Mouse (Mus musculus): ENCODE results near the gene Loxl1. TPM values are rescaled to one million over a fixed set of nuclear protein-coding genes. Genes with fewer than 3 reads are reported as not detected.
A peak's percentile ranks its signal among the peaks of the same experiment; 100 is the strongest.

Loxl1 gene
- polyA plus RNA-seq, 1 experiment from 2014 or later: 30.1 TPM

DNA sequence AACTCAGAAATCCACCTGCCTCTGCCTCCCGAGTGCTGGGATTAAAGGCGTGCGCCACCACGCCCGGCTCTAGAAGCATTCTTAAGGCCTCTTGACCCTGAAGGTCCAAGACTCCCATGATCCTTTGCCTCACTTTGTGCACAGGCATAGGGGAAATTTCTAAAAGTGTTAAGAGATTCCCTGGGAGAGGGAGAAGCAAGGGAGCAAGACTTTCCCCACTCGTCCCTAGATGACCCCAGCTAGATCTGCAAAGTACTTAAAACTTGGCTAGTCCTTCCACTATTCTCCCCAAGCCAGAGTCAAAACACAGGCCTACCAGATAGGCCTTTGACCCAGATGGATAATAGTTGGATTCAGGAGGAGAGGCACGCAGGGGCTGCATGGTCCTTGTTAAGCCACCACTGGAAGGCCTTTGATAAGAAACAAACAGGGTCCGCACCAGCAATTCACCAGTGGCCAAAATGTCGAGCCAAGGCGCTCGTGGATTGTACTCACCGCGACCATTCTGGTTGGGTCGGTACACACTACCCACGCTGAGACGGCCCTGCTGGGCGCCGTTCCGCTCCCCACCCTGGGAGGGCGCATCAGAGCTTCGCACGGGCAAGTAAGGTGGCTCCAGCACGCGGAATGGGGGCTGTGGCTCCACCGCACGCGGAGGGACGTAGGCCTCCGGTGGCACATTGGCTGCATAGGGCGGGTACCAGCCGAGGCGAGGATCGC, 1.6 kb downstream of the Loxl1 start:
- Histone ChIP-seq H3K4me3 (replicated peaks) (peak overlapping the region; percentile 62), H3K4me1 (replicated peaks) (peaks cover 91% of the 10 kb centered on the region), H3K9me3 (no peaks in the 10 kb centered on the region), H3K36me3 (peaks cover 6% of the 10 kb centered on the region; the same call in 1 of the 2 replicates), H3K27me3 (peaks cover 21% of the 10 kb centered on the region), H3K9ac (replicated peaks) (peak overlapping the region; percentile 75), H3K4me2 (peak overlapping the region; percentile 86), H3K27ac (peak overlapping the region; percentile 93; the same call in 1 of the 2 replicates)
- no peak for ATAC-seq (ENCODE audit: insufficient number of reproducible peaks, insufficient read depth, low FRiP score, low TSS enrichment, low read depth)
- 51% methylated on average over 33 of the region's 33 CpGs for WGBS

DNA sequence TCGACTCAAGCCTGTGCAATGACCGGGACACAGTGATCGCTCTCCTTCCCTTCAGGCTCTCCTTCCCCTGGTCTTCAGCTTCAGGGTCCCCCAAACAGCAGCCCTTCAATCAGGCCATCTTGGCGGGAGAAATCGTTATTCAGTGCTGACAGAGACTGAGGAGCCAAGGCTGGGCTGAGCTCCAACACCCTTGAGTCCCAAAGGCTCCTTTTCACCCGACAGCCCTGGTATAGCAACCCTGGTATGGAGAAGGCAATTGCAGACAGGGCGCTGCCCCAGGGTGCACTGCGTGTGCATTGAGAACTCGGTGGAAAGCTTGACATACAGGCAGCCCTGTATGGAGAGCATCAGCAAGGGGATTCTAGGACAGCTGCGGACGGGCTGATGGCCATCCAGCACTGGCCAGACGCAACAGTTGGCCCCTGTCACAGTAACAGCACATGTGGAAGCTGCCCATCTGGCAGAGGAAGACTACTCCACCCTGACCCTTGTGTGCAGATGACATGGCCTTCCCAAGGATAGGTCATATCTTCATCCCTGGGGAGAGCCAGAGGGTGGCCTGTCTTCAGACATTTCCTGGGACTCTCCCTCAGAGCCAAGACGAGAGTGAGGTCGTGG, 2.8 kb downstream of the Loxl1 start:
- peak overlapping the region; percentile 15; the same call in 1 of the 2 replicates for H3K4me3 ChIP-seq (replicated peaks)
- no peak for ATAC-seq (ENCODE audit: insufficient number of reproducible peaks, insufficient read depth, low FRiP score, low TSS enrichment, low read depth)
- peaks cover 6% of the 10 kb centered on the region; the same call in 1 of the 2 replicates for H3K36me3 ChIP-seq
- H3K27ac ChIP-seq: no peak overlapping the region
- WGBS: 82% methylated on average over 14 of the region's 14 CpGs
- H3K27me3 ChIP-seq: peaks cover 21% of the 10 kb centered on the region
- no peak overlapping the region for H3K9ac ChIP-seq (replicated peaks)
- peak overlapping the region; percentile 42 for H3K4me2 ChIP-seq
- H3K9me3 ChIP-seq: no peaks in the 10 kb centered on the region
- H3K4me1 ChIP-seq (replicated peaks): peaks cover 91% of the 10 kb centered on the region

DNA sequence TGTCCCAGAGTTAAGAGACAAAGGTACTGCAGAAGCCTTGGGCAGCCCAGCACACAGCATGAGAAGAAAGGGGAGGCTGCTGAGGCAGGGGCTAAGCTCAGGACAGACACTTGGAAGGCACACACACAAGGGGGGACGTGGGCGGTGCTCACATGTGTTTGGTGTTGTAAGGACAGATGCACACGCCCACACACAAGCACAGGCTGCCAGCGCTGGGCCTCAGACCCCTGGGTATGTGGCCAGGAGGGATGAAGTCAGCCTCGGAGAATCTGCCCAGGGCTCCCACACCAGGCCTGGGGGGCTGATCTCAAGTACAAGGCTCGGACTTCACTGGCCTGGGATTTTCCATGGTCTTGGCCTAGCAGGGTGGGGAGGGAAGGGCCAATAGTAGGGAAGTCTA, 4.6 kb downstream of the Loxl1 start:
- peaks cover 6% of the 10 kb centered on the region; the same call in 1 of the 2 replicates for H3K36me3 ChIP-seq
- H3K9ac ChIP-seq (replicated peaks): peak overlapping the region; percentile 46; the same call in 1 of the 2 replicates
- H3K4me2 ChIP-seq: peak overlapping the region; percentile 9
- no peak overlapping the region for H3K4me3 ChIP-seq (replicated peaks)
- H3K4me1 ChIP-seq (replicated peaks): peaks cover 91% of the 10 kb centered on the region
- 0 out of 2 replicates have a peak overlapping the region, but pooled peaks have one; percentile 41 for H3K27ac ChIP-seq
- no peak for ATAC-seq (ENCODE audit: insufficient number of reproducible peaks, insufficient read depth, low FRiP score, low TSS enrichment, low read depth)
- no peaks in the 10 kb centered on the region for H3K9me3 ChIP-seq
- 41% methylated on average over 6 of the region's 6 CpGs for WGBS
- H3K27me3 ChIP-seq: peaks cover 21% of the 10 kb centered on the region

DNA sequence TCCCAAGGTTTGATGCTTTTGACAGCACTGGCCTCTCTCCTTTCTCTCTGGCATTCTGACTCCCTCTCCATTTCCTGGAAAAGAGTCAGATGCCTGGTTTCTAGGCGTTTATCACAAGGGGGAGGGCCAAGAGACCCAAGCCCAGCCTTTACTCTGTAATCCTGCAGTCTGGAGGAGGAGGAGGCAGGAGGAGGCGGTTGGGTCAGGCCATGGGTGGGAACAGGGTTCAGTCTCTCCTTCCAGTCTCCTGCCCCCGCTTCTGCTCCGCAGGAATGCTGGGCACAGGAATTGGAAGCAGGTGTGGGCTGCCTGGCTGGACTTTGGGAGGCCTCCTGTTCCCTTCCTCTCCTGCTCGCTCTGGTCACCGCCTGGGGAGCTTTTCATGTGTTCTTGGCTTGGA, 7.3 kb downstream of the Loxl1 start:
- Histone ChIP-seq H3K36me3 (peaks cover 6% of the 10 kb centered on the region; the same call in 1 of the 2 replicates), H3K27me3 (peaks cover 5% of the 10 kb centered on the region), H3K9ac (replicated peaks) (no peak overlapping the region), H3K4me3 (replicated peaks) (no peak overlapping the region), H3K4me1 (replicated peaks) (peaks cover 76% of the 10 kb centered on the region), H3K27ac (peak overlapping the region; percentile 83), H3K4me2 (0 out of 2 replicates have a peak overlapping the region, but pooled peaks have one; percentile 15), H3K9me3 (no peaks in the 10 kb centered on the region)
- no peak for ATAC-seq (ENCODE audit: insufficient number of reproducible peaks, insufficient read depth, low FRiP score, low TSS enrichment, low read depth)
- WGBS: 8% methylated on average over 6 of the region's 6 CpGs

DNA sequence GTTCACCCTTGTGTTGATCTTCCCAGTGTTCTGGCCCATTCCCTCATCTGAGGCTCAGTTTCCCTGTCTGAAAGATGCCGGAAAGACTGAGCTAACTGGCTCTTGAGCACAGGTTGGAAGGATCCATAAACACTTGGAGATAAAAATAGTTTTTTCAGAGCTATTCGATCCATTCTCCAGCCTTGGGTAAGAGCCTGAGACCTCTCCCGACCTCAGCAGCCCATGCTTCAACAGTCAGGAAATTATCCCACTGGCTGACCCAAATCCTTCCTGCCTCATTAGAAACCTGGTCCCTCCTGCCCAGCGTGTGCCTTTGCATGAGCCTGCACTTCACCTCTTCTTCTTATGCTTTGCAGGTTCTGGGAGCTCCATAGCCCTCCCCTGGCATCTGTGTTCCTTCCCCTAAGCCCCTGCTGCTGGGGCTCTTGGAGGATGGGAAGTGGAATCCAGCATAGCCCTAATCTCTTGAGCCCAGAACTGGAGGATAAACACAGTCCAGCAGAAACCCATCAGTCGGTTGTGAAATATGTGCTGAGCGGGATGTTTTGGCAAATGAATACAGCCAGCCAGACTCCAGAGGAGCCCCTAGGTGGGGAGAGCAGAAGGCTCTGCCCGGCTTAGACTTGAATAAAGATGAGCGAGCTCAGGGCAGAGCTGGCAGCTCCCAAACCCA, 9.3 kb downstream of the Loxl1 start:
- 51% methylated on average over 8 of the region's 8 CpGs for WGBS
- Histone ChIP-seq H3K9ac (replicated peaks) (no peak overlapping the region), H3K9me3 (no peaks in the 10 kb centered on the region), H3K4me3 (replicated peaks) (no peak overlapping the region), H3K36me3 (peaks cover 6% of the 10 kb centered on the region; the same call in 1 of the 2 replicates), H3K27ac (peak overlapping the region; percentile 31; the same call in 1 of the 2 replicates), H3K27me3 (no peaks in the 10 kb centered on the region; the same call in 1 of the 2 replicates), H3K4me2 (no peak overlapping the region), H3K4me1 (replicated peaks) (peaks cover 71% of the 10 kb centered on the region)
- no peak for ATAC-seq (ENCODE audit: insufficient number of reproducible peaks, insufficient read depth, low FRiP score, low TSS enrichment, low read depth)

DNA sequence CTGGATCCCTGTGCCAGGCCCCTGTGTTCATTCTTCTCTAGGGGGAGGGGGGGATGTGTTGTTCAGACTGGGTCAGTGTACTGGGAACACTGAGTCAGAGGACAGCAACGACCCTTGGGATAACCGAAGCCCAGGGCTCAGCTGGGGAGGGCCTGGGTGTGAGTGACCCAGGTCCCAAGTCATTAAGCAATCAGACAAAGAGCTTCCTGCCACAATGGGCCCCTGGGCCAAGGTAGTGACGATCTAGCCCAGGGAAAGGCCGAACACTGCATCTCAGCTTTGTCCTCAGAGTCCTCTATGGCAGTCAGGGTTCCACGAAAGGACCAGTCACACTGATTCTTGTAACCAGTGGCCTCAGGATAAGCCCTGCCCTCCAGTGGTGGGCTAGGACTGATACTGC, 9.9 kb downstream of the Loxl1 start:
- 58% methylated on average over 5 of the region's 5 CpGs for WGBS
- H3K9ac ChIP-seq (replicated peaks): no peak overlapping the region
- H3K4me3 ChIP-seq (replicated peaks): no peak overlapping the region
- H3K9me3 ChIP-seq: no peaks in the 10 kb centered on the region
- no peak for ATAC-seq (ENCODE audit: insufficient number of reproducible peaks, insufficient read depth, low FRiP score, low TSS enrichment, low read depth)
- H3K27ac ChIP-seq: no peak overlapping the region
- H3K4me2 ChIP-seq: no peak overlapping the region
- peaks cover 65% of the 10 kb centered on the region for H3K4me1 ChIP-seq (replicated peaks)
- peaks cover 7% of the 10 kb centered on the region; the same call in 1 of the 2 replicates for H3K36me3 ChIP-seq
- no peaks in the 10 kb centered on the region; the same call in 1 of the 2 replicates for H3K27me3 ChIP-seq

DNA sequence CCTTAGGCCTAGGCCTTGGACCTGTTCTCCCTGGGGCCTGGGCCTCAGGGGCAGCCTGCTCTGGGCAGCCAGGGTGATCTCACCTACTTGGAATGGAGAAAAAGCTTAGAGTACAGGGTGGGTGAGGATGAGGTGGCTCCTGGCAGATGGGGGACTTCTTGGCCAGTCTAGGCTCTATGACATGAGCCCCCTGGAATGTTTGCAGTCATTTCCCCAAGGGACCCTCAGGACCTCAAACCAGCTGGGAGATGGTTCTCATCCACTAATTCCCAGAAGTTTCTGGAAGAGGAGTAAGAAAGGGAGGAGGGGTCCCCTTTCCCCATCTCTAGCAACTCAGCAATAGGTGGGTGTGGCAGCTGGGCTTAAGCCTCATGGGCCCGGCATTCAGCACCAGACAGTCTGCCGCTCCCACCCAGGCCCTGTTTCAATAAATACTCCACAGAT, 13.6 kb downstream of the Loxl1 start:
- 40% methylated on average over 2 of the region's 2 CpGs for WGBS
- H3K4me2 ChIP-seq: no peak overlapping the region
- no peaks in the 10 kb centered on the region for H3K27me3 ChIP-seq
- H3K4me1 ChIP-seq (replicated peaks): peaks cover 41% of the 10 kb centered on the region
- H3K27ac ChIP-seq: peak overlapping the region; percentile 23; the same call in 1 of the 2 replicates
- H3K4me3 ChIP-seq (replicated peaks): no peak overlapping the region
- ATAC-seq (ENCODE audit: insufficient number of reproducible peaks, insufficient read depth, low FRiP score, low TSS enrichment, low read depth): no peak
- no peaks in the 10 kb centered on the region for H3K9me3 ChIP-seq
- H3K9ac ChIP-seq (replicated peaks): no peak overlapping the region
- H3K36me3 ChIP-seq: peaks cover 21% of the 10 kb centered on the region; the same call in 1 of the 2 replicates

DNA sequence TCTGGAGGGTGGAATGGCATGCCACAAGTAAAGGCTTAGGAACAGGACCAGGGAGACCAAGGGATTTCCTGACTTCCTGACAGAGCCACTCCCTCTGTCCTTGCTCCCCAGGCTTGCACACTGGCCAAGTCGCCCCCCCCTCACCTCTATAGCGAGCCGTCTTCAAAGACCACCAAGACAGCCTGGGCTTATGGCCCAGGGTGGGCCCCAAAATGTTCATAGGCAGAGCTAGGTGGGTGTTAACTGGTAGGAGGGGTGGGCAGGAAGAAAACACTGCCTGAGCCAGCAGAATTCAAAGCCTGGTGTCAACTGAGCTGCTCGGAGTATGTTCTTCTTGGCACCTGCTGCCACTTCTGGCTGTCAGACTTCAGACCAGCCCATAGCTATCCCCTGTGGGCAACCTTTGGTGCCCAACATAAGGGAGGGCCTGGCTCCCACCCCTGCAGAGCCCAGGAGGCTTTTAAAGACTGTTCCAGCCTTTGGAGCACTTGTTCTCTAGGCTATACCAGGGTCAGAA, 15.0 kb downstream of the Loxl1 start:
- no peak overlapping the region for H3K27ac ChIP-seq
- 62% methylated on average over 4 of the region's 4 CpGs for WGBS
- no peak for ATAC-seq (ENCODE audit: insufficient number of reproducible peaks, insufficient read depth, low FRiP score, low TSS enrichment, low read depth)

DNA sequence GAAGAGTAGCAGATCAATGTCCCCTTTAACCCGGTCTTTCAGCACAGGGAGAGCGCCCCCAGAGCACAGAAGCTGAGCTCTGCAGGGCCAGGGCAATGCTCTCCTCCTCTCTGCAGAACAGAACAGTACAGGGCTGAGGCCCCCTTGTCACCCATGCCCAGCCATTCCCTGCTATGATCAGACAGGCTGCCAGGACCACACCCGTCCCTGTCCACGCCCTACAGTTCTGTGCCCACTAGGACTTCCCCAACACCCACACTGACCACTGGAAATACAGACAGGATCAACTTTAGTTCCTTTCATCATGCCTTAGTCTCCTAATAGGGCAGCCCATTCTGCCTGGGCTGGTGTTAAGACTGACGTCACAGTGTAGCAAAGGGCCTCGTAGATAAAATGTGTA, 15.9 kb downstream of the Loxl1 start:
- WGBS: 92% methylated on average over 6 of the region's 6 CpGs
- Histone ChIP-seq H3K27ac (no peak overlapping the region), H3K4me1 (replicated peaks) (peaks cover 24% of the 10 kb centered on the region), H3K4me2 (no peak overlapping the region), H3K4me3 (replicated peaks) (no peak overlapping the region), H3K27me3 (no peaks in the 10 kb centered on the region), H3K9ac (replicated peaks) (no peak overlapping the region), H3K9me3 (no peaks in the 10 kb centered on the region), H3K36me3 (peaks cover 38% of the 10 kb centered on the region)
- no peak for ATAC-seq (ENCODE audit: insufficient number of reproducible peaks, insufficient read depth, low FRiP score, low TSS enrichment, low read depth)

More for the DNA sequence above, 15.0 kb downstream of the Loxl1 start:
- Histone ChIP-seq H3K4me3 (replicated peaks) (no peak overlapping the region), H3K27me3 (no peaks in the 10 kb centered on the region), H3K9me3 (no peaks in the 10 kb centered on the region), H3K36me3 (peaks cover 32% of the 10 kb centered on the region), H3K4me2 (no peak overlapping the region), H3K9ac (replicated peaks) (no peak overlapping the region), H3K4me1 (replicated peaks) (peaks cover 28% of the 10 kb centered on the region)

DNA sequence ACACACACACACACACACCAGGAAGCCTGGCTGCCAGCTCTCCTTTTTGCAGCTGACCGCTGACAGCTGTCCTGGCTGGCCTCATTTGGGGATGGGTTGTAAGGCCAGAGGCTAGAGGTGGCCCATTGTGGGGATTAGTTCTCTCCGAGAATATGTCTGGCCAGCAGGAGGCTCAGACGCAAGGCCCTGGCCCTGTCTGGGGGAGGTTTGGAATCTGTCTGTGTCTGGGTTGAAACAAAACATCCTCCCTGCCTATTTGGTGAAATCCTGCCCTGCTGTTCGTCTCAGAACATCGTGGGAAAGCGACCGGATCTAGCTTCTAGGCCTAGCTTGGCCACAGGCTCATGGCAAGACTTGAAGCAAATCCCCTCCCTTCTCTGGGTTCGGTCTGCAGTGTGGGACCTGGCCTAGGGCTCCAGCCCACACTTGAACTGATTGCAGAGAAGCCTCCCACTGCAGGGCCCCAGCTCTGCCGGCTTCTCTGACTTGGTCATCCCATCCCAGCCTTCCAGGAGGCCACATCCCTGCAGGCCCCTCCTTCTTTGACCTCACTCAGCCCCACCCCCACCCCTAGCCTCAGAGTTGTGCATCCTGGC, 17.1 kb downstream of the Loxl1 start:
- WGBS: 27% methylated on average over 9 of the region's 9 CpGs
- ATAC-seq (ENCODE audit: insufficient number of reproducible peaks, insufficient read depth, low FRiP score, low TSS enrichment, low read depth): no peak
- no peak overlapping the region for H3K4me2 ChIP-seq
- H3K9ac ChIP-seq (replicated peaks): no peak overlapping the region
- no peaks in the 10 kb centered on the region for H3K9me3 ChIP-seq
- H3K36me3 ChIP-seq: peaks cover 50% of the 10 kb centered on the region
- H3K27ac ChIP-seq: peak overlapping the region; percentile 69; the same call in 1 of the 2 replicates
- no peak overlapping the region for H3K4me3 ChIP-seq (replicated peaks)
- peaks cover 24% of the 10 kb centered on the region for H3K4me1 ChIP-seq (replicated peaks)
- no peaks in the 10 kb centered on the region for H3K27me3 ChIP-seq
